Mouse (Mus musculus): ENCODE data around the gene Kantr.
A peak's percentile ranks its signal among the peaks of the same experiment; 100 is the strongest.
"Not testable (repeated sequence)": the region's sequence is repeated elsewhere in the genome, so short reads cannot be mapped to it uniquely, and the experiment has no call there.

The Kantr gene

DNA sequence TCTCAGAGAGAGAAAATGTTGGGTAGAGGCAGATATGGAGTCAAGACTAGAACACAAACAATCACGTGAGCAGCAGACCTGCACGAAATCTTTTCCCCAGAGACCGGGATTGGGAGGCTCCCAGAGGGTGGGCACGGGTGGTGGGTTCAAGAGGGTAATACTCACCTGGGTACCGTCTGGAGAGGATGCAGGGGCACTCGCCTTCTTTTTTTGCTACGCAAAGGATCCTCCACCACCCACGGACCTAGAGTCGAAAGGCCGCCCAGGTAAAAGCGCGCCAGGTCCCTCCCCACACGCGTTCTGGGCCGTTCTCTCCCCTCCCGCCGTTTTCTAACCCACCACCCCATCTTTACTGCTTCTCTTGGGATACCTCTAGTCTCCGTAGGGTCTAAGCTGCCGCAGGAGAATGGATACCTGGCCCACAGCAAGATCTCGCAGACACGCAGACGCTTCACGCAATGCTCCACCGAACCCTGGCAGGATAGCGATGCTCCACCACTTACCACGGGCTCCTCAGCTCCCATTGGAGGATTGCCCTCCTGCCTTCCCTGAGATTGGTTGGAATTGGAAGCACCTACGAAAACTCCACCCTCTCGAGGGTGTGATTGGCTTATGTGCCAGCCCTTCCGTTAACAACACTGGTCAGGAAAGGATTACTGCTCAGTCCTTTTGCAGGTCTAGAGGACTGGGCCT is at the start of gene Kantr:
Gene Kantr (minus strand): TSS at position 500 of the 693 bp plus-strand sequence.
- DNase-seq (ENCODE audit: low read depth, low spot score): peak; percentile 78

DNA sequence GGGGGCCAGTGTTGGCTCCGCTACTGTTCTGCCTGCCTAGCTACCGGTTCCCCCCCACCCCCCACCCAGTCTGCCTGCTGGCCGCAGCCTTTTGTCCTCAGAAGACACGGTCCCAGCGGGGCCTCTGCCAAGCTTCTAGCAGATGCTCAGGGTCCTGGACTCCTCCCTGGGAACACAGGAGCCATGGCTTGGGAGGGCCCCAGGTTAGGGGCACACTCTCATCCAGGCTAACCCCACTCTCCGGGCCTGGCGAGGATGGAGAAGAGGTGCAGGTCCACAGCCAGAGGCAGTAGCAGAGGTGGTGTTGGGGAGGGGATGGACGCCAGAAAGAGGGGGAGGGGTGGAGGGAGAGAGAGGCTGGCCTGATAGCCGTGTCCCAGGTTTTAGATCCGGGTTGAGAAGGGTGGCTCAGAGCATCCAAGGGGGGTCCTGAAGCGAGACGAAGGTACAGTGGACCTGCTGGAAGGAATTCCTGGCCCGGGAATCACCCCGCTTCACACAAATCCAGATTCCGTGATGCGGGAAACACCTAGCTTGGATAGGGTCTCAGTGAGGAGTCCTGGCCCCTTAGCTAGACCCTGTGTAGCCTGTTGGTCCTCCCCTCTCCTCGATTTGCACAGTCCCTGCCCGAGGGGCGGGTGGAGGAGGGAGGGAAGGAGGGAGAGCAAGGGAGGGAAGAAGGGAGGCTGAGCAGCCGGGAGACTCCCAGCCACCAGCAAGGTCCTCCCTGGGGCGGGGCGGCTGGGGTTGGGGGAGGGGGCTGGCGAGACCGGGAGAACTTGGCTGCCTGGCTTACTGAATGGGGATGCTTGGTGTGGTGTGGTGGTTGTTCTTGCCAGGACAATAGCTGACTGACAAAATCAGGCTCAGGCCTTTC is 41.3 kb upstream of the Kantr start, which contains the start of gene Gpr173:
Gene Gpr173 (minus strand): TSS at position 308 of the 877 bp plus-strand sequence.
- DNase-seq (ENCODE audit: low read depth, low spot score): peak; percentile 70

DNA sequence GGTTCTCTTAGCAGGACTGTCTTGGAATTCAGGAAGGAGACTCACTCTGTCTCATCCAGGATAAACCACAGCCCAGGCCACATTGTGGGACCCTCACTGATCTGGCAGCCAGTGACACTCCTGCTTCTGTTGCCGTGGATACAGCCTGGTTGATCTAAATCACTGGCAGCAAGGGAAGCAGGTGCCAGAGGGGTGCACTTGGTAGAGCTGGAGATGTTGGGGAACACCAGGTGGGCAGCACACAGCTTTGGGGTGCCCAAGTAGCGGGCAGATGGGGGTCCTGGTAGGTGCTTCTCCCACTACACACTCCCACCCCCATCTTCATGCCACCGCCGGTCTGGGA is 40.7 kb upstream of the Kantr start:
- no peak for DNase-seq (ENCODE audit: low read depth, low spot score)

DNA sequence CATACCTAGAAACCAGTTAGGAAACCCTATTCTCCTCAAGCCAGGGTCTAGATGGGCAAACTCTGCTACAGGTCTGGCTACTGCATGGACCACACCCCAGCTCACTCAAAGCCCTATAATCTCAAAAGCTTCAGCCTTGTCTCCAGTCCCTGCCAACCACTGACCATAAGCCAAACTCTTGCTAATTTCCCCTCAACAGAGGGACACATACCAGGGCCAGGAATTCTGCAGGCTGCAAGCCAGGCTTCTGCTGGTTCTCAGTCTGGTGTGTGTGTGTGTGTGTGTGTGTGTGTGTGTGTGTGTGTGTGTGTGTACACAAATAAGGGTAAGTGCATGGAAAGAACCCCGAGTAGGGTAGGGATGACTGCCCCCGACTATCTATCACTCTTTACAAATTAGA is 39.1 kb upstream of the Kantr start:
- DNase-seq (ENCODE audit: low read depth, low spot score): no peak

DNA sequence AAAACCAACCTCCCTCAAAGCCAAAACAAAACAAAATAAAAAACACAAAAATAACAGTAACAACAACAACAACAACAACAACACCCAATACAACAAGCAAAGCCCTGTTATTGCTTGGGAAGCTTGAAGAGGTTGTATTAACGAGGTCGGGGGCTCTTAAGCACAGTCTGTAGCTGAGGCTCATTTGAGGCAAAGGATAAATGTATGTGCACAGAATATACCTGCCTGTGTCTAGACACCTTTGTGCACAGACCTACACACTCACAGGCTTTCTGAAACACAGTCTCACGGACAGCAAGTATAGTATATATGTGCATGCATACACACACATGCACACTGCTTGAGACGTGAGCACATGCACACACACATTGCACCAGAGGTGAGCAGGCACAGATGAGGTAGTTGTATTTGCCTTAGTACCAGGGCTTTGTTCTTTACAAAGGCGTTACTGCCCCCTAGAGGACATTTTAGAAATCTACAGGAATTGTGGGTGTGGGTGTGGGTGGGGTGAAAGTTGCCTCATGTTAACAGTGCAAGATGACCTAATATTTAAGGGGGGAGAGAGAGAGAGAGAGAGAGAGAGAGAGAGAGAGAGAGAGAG is 25.4 kb upstream of the Kantr start:
- DNase-seq (ENCODE audit: low read depth, low spot score): no peak

DNA sequence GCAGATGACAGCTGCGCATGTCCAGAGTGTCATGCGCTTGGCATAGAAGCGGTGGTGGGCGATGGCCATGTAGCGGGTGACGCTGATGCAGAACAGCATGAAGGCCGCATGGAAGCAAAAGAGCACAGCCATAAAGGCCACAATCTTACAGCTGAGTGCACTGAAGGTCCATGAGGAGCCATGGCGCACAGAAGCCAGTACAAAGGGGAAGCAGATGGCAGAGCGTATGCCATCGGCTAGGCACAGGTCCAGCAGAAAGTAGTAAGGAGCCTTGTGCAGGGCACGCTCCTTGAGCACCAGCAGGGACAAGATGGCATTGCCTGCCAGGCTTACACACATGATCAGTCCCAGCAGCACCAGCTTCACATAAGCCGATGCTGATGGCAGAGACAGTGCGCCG is 19.7 kb upstream of the Kantr start:
- DNase-seq (ENCODE audit: low read depth, low spot score): no peak

DNA sequence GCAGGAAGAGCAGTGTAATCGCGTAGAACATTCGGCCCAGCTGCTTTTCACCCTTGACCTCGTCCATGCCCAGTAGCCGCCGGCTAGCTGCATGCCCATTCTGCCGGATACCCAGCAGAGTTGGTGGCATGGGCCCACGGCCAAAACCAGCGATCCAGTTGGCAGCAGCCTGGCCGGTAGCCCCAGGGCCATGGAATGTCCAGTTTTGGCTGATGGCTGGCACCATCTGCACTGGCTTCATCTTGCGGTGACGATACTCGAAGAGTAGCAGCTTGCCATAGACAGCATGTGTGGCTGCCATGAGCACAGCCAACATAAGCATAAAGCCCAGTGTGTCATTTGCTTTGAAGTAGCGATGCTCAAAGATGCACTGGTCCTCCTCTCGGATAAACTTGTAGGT is 19.3 kb upstream of the Kantr start:
- DNase-seq (ENCODE audit: low read depth, low spot score): no peak

DNA sequence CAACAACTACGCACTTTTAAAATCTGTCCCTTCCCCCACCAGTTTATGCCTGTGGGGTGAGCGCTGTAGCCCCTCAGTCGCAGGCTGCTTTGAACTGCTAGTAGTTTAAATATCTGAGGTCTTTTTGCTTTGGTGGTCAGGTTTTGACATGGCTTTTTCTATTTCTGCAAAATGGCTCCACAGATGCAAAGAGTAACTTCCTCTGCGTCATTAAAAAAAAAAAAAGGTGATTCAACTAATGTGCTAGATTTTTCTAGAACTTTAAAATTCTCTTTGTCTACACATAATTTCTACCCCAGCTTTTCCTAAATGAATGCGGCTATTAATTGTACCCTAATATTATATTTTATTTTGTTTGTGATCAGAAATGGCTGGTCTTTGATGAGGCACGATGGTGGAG is 15.6 kb upstream of the Kantr start:
- DNase-seq (ENCODE audit: low read depth, low spot score): no peak

DNA sequence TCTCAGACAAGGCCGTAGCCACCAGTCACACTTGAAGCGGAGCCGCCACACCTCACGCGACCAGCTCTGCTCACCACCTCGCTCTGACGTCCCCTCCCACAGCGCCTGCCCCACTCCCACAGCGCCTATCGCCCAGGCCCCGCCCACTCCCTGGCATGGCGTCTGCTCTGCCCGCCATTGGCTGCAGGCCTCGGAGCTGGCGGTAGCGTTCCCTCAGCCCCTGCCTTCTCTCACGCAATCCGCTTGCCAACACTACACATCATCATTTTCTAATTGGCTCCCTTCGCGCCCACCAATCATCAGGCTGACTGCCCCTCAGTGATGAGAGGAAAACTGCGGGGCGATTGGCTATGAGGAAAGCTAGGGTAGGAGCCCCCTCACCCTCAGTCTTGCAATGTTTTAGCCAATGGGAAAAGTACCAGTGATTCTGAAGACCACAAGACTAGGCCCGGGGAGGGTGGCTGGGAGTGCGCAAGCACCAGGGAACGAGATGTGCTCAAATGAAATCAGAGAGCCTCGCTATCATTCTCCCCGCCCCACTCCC is 15.1 kb upstream of the Kantr start, which contains the start of gene Tspyl2:
Gene Tspyl2 (minus strand): TSS at position 68 of the 544 bp plus-strand sequence.
- peak; percentile 95 for DNase-seq (ENCODE audit: low read depth, low spot score)

DNA sequence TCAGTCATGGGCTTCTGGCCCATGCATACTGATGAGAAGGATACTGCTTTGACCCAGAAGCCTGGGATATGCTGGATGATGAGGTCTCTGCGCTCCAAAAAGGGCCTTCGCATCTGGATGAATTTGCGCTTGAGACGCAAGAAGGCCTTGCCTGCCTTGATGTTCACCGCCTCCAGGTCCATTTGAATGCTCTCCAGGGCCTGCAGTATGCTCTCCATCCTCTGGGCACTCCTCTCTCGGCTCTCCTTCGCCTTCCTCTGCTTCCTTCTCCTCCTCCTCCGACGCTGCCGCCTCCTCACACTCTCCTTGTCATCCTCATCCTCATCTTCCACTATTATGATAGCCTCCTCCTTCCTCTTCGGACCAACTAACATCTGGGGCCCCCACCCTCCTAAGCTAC is 14.2 kb upstream of the Kantr start:
- DNase-seq (ENCODE audit: low read depth, low spot score): no peak

DNA sequence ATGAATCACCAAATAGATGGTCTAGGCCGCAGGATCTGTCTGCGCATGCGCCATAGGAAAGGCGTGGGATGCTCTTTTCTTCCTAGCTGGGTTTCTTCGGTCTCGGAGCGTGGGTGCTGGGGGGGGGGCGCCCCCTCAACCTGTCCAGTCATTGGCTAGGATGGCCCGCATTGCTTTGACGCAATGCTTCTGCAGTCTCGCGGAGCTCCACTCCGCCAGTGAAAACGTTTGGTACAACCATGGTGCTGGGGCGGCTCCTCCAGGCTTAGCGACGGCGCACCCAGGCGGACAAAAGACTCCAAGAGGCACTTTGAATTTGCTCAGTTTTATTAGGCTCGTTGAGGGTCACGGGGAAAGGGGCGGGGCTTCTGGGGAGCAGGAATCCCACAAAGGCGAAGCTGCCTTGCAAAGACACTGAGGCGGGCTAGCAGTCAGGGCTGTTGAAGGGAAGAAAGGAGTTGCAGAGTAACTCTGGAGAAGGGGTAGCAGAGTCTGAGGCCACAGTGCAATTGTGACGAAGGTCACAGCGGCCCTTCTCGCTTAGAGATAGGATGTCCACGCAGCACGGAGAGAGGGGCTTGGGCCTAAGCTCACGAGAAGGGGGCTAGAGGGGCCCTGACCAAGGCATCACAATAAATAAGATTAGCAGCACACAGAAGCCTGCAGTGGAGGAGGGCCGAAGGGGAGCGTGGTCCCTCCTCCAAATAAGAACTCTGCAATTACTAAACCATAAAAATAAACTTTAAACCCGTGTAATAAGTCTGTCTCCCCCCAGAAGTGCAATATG is 9.4 kb upstream of the Kantr start:
- DNase-seq (ENCODE audit: low read depth, low spot score): peak; percentile 89

DNA sequence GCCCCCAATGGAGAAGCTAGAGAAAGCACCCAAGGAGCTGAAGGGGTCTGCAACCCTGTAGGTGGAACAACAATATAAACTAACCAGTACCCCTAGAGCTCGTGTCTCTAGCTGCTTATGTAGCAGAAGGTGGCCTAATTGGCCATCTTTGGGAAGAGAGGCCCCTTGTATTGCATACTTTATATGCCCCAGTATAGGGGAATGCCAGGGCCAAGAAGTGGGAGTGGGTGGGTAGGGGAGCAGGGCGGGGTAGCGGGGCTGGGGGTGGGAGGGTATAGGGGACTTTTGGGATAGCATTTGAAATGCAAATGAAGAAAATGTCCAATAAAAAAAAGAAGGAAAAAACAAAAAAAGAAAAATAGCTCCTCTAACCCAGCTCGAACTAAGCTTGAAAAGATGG is 8.8 kb upstream of the Kantr start:
- DNase-seq (ENCODE audit: low read depth, low spot score): not testable (repeated sequence)

DNA sequence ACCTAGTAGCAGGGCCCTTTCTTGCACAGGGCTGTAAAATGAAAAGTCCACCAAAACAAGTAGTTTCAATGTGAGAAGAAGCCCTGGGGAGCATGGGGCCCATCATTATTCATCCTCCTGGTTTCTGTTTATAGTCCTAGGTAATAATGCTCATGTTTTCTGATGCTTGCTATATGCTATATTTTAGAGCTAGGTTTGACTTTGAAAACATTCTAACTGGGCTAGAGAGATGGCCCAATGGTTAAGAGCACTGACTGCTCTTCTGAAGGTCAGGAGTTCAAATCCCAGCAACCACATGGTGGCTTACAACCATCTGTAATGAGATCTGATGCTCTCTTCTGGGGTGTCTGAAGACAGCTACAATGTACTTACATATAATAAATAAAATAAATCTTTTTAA is 2.1 kb upstream of the Kantr start:
- DNase-seq (ENCODE audit: low read depth, low spot score): not testable (repeated sequence)

DNA sequence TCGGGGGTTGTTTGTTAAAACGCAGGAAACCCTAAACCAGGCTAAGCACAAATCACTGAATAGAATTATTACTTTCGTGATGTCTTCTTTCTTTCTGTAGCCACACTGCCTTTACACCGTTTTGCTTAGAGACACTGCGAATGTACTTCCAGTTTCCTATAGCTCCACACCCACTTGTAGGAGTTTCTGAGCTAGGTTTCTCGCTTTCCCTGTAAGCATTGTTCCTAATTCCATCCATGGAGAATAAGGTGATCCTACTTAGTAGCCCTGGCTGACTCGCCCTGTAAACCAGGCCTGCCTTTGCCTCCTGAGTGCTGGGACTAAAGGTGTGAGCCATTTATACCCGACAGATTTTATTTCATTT is 376 bp upstream of the Kantr start:
- DNase-seq (ENCODE audit: low read depth, low spot score): no peak

DNA sequence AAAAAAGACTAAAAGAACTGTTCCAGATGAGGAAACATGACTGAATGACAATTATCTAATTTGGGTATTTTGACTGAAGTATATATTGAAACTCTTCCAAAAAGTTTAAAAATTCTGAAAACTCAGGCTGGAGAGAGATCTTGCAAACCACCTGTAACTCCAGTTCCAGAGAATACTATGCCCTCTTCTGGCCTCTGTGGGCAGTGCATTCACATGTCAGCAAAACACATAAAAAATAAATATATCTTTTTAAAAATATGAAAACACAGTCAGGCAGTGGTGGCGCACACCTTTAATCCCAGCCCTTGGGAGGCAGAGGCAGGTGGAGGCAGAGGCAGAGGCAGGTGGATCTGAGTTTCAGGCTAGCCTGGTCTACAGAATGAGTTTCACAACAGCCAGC is 3.7 kb downstream of the Kantr start:
- no peak for DNase-seq (ENCODE audit: low read depth, low spot score)

DNA sequence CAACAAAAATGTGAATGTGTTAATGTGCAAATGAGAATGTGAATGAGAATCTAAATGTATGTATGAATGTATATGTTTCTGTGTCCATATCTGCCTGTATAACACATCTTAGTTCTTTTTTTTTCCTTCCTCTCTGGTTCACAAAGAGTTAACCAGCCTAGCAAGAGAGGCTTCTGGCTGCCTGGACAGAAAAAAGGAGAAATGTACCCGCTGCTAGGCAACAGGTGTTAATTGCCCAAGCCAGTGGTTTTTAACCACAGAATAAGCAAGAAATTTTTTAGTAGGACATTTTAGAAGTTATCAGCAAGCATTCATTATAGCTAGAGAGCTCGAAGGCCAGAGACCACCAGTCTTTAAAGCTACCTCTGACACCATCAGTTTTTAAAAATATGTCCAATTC is 4.5 kb downstream of the Kantr start:
- no peak for DNase-seq (ENCODE audit: low read depth, low spot score)

DNA sequence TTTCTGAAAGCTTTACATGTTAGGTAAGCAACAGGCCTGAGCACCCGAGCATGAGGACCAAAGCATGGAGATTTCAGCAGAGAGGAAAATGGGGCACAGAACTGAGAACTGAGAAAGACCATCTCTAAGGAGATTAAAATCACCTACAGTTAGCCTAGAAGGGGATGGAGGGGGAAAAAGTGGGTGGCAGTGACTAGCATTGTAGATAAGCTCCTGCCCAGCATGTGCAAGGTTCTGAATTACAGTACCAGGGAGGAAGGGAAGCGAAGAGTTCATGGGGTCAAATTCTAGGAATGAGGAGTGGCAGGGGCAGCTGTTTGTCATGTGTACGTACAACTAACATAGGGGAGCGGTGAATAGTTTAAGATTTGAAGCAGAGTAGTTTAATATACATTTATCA is 6.8 kb downstream of the Kantr start:
- no peak for DNase-seq (ENCODE audit: low read depth, low spot score)

DNA sequence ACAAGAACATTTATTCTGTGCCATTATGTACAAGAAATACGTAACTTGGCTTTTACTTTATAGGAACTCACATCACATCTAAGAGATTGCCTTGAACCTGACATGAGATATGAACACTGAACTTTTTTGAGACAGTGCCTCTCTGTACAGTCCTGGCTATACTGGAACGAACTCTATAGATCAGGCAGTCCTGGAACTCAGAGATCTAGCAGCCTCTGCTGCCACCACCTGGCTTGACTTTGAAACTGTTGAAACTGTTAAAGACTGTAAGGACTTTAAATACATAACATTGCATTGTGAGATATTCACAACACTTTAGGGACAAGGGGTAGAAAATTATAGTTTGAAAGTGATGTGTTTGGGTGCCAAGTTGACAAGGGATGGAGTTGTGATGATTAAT is 19.4 kb downstream of the Kantr start:
- DNase-seq (ENCODE audit: low read depth, low spot score): no peak

DNA sequence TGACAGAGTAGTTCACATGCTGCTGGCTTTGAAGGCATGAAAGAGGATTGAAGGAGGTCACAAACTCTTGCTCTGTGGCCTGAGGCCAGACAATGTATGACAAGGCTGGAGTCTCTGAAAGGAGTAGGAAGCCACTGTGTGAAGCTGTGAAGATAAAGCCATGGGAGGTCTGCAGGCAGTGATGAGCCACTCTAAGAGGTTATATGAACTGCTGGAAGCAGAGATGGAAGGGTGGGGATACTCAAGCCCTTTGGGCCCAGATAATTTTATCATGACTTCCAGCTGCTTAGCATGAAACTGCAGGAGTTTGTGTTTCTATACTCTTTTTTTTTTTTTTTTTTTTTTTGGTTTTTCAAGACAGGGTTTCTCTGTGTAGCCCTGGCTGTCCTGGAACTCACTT is 19.9 kb downstream of the Kantr start:
- no peak for DNase-seq (ENCODE audit: low read depth, low spot score)

DNA sequence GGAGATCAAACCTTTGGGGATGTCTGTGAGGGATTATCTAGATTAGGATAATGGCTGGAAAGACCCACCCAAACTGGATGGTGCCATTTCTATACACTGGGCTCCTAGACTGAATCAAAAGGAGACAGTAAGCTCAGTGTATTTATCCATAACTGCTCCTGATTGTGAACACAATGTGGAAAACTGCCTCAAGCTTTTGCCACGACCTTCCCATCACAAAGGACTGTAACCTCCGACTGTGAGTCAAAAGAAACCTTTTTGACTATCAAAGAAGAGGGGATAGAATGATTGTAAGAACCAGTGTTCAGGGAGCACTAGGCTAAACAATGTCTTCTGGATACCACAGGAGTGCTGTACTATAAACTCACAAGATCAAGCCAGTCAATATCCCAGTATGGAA is 21.1 kb downstream of the Kantr start:
- no peak for DNase-seq (ENCODE audit: low read depth, low spot score)

DNA sequence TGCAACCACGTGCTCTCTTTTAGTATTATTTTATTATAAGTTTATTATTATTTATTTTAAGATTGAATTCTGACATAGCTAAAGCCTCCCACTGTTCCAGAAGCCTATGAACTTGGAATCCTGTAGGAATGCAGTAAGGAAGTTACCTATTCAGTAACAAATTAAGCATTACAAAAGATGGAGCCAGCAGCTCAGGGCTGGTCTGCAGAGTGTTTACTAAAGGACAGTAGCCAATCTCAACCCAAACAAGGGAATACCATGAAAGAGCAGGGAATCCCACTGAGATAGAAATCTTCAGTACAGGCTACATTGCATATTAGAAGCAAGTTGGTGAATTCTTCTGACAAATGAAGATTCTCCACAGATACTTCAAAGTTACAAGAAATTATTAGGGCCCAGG is 40.3 kb downstream of the Kantr start:
- not testable (repeated sequence) for DNase-seq (ENCODE audit: low read depth, low spot score)

DNA sequence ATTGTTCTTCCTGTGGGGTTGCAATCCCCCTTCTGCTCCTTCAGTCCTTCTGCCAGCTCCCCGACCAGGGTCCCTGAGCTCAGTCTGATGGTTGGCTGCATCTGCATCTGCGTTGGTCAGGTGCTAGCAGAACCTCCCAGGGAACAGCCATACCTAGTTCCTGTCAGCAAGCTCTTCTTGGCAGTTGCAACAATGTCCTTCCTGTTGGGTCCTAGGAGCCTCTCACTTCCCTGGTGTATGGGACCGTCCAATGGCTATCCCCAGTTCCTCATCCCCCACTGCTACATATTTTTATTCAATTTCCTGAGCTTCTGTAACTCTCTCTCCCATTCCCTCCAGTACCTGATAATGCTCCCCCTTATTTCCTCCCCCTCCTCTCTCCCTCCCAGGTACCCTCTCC is 42.5 kb downstream of the Kantr start:
- no peak for DNase-seq (ENCODE audit: low read depth, low spot score)
